Mouse (Mus musculus) inflammation-experienced regulatory T-cells, adult 6 months (primary cell): ENCODE data around the gene Pear1. TPM values are rescaled to one million over a fixed set of nuclear protein-coding genes. Genes with fewer than 3 reads are reported as not detected.

Source experiments
- ATAC-seq: one replicate; pipeline ENCODE4 v1.8.0; 2017
- polyA plus RNA-seq, 3 experiments: library from polyadenylated mRNA; unstranded; fragments of 100-300 nt; shearing (Covaris generic); gene quantifications; one replicate each; pipeline ENCODE4 v1.2.1; 2017

Pear1 gene
- polyA plus RNA-seq, 3 experiments from 2014 or later, result 65.9 to 108 (median 76.0) TPM

DNA sequence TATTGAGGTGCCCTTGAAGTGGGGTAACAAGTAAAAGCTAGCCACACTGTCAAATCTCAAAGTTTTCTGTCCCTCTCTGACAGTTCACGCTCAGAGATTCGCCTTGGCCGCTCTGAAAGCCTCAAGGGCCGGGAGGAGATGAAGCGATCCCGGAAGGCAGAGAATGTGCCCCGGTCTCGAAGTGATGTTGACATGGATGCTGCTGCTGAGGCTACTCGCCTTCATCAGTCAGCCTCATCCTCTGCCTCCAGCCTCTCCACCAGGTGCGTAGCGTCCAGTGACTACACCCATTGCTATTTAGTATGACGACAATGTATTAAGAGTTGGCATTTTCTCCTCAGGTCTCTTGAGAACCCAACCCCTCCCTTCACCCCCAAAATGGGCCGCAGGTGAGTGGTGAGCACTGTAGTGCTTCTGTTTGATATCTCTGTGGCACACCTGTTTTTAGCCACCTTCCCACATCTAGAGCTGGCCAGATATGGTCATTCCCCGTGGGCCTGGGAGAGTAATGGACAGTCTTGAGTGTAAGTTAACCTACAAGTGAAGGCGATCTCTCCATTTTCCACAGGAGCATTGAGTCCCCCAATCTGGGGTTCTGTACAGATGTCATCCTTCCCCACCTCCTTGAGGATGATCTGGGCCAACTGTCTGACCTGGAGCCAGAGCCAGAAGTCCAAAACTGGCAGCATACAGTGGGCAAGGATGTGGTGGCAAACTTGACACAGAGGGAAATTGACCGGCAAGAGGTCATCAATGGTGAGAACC is 98.5 kb downstream of the Pear1 start:
- no peak for ATAC-seq

DNA sequence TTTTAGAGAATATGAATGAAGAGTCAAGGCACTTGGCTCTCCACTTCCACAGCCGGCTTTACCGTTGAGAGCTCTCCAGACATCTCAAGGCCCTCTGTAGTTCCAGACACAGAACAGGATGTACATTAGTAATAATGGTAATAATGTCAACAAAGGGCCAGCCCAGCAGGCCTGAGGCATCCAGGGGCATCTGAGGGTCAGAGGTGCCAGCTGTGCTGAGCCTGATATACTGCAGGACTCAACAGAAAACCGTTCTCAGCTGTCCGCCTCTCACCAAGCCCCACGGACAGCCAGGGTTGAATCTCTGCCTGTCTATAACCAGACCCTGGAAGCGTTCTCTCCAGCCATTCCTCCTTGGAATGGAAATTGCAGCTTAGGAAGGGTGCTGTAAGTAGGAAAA is 99.5 kb downstream of the Pear1 start:
- no peak for ATAC-seq

DNA sequence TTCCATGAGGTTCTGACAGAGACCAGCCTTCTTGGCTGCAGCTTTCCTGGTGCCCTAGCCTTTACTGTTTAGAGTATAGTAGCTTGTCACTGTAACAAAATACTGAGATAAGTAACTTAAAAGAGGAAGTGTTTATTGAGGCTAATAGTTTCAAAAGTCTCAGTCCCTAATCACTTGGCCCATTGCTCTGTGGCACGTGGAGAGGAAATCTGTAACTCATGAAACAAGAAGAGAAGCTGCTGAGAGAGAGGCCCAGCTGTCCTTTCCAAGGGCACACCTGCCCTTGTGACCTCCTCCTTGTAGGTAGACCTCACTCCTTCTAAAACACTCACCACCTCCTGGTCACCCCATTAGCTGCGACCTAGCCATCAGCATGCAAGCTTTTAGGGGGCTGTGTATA is 105.6 kb downstream of the Pear1 start:
- no peak for ATAC-seq

Other genes with a start within 250 kb of the Pear1 start
- gene Arhgef11, start 206.7 kb downstream of the Pear1 start, polyA plus RNA-seq, result 1 to 10 TPM; 2.0 to 4.4 (median 4.0) TPM
- 1 to 10 TPM in 2 of 3 experiments, under 1 TPM in 1; 0.82 to 1.1 (median 1.1) TPM for gene Lrrc71, start 75.7 kb downstream of the Pear1 start, polyA plus RNA-seq
- gene Ntrk1, start 29.1 kb downstream of the Pear1 start, polyA plus RNA-seq, result under 1 TPM in 1 of 3 experiments, not detected in 2; 0.17 TPM
- gene Insrr, start 27.4 kb downstream of the Pear1 start, polyA plus RNA-seq, result 1 to 10 TPM in 2 of 3 experiments, under 1 TPM in 1; 0.42 to 1.2 (median 1.1) TPM
- 100 to 1,000 TPM; 231 to 280 (median 232) TPM for gene Sh2d2a, start 22.4 kb upstream of the Pear1 start, polyA plus RNA-seq
- gene Prcc, start 61.3 kb upstream of the Pear1 start, polyA plus RNA-seq, result 1 to 10 TPM; 3.8 to 5.3 (median 4.2) TPM
- 10 to 100 TPM; 39.0 to 54.0 (median 41.4) TPM for gene Hdgf, start 82.0 kb upstream of the Pear1 start, polyA plus RNA-seq
- gene Mrpl24, start 95.2 kb upstream of the Pear1 start, polyA plus RNA-seq, result 100 to 1,000 TPM; 138 to 191 (median 188) TPM
- gene Isg20l2, start 106.0 kb upstream of the Pear1 start, polyA plus RNA-seq, result 10 to 100 TPM; 14.2 to 17.9 (median 16.4) TPM
- 10 to 100 TPM; 19.5 to 30.1 (median 28.6) TPM for gene Rrnad1, start 106.4 kb upstream of the Pear1 start, polyA plus RNA-seq
- gene Crabp2, start 124.4 kb upstream of the Pear1 start, polyA plus RNA-seq, result not detected
- not detected for gene Nes, start 146.8 kb upstream of the Pear1 start, polyA plus RNA-seq
- gene Bcan, start 175.9 kb upstream of the Pear1 start, polyA plus RNA-seq, result not detected
- gene Hapln2, start 203.3 kb upstream of the Pear1 start, polyA plus RNA-seq, result not detected
- 10 to 100 TPM; 20.8 to 37.5 (median 36.6) TPM for gene Gpatch4, start 218.8 kb upstream of the Pear1 start, polyA plus RNA-seq
- 10 to 100 TPM; 68.3 to 75.7 (median 70.3) TPM for gene Naxe, start 234.2 kb upstream of the Pear1 start, polyA plus RNA-seq